Mouse (Mus musculus) thymus, adult 2 months (tissue): ENCODE measurements around the gene Cenpm. TPM values are rescaled to one million over a fixed set of nuclear protein-coding genes. Genes with fewer than 3 reads are reported as not detected.
A peak's percentile ranks its signal among the peaks of the same experiment; 100 is the strongest.

ENCODE experiments used
- DNase-seq: peaks from one replicate; pipeline ENCODE4 v3.0.0; 2021
- H3K27ac ChIP-seq: fragments of 200-500 bp; 2 replicates; pipeline ENCODE4 v1.5.1; 2012; ENCODE audit warnings: low read length, control low read depth; ENCODE audit not compliant: control insufficient read depth, insufficient read depth
- H3K27me3 ChIP-seq: fragments of 200-500 bp; 2 replicates; pipeline ENCODE4 v1.6.1; 2012; ENCODE audit warnings: mild to moderate bottlenecking, low read length, moderate library complexity, mixed read lengths; ENCODE audit not compliant: control insufficient read depth, insufficient read depth
- H3K36me3 ChIP-seq: fragments of 200-500 bp; 2 replicates; pipeline ENCODE4 v1.6.1; 2012; ENCODE audit warnings: mild to moderate bottlenecking, low read length, moderate library complexity; ENCODE audit not compliant: control insufficient read depth, insufficient read depth
- H3K4me1 ChIP-seq: fragments of 200-500 bp; replicated peaks from 2 replicates; pipeline ENCODE4 v1.6.1; 2012; ENCODE audit warnings: low read length; ENCODE audit not compliant: control insufficient read depth, insufficient read depth
- H3K4me3 ChIP-seq: fragments of 200-500 bp; 2 replicates; pipeline ENCODE4 v1.5.1; 2012; ENCODE audit warnings: mild to moderate bottlenecking, low read length, control low read depth, moderate library complexity; ENCODE audit not compliant: control insufficient read depth, insufficient read depth
- CTCF ChIP-seq: fragments of 200-500 bp; IDR thresholded peaks from 2 replicates; pipeline ENCODE4 v1.5.1; 2012; ENCODE audit warnings: mild to moderate bottlenecking, control low read depth, low read length, moderate library complexity, borderline replicate concordance; ENCODE audit not compliant: control insufficient read depth, poor library complexity, insufficient read depth; ENCODE audit errors: extremely low read depth
- POLR2A ChIP-seq: fragments of 200-500 bp; IDR thresholded peaks from 2 replicates; pipeline ENCODE4 v1.6.1; 2012; ENCODE audit warnings: mild to moderate bottlenecking, low read length, control low read depth, moderate library complexity; ENCODE audit not compliant: control insufficient read depth, poor library complexity, insufficient read depth; ENCODE audit errors: extremely low read depth
- WGBS: fragments of 180-500 bp; shearing (Covaris S2); methylation state at CpG from one replicate; pipeline ENCODE4 v1.1.7; 2018; 5-methylcytosine and 5-hydroxymethylcytosine counted together
- polyA plus RNA-seq: library from polyadenylated mRNA; depleted of rRNA; stranded (reverse); fragments of >200 nt; gene quantifications from 2 replicates; pipeline ENCODE4 v1.2.3, GENCODE M21; 2012

Gene Cenpm
- polyA plus RNA-seq, 1 experiment = 44.8 TPM

- peak within 1 kb of the TSS; percentile 38 for H3K4me3 ChIP-seq
- H3K4me1 ChIP-seq = peaks cover 11% of the 10 kb centered on the region; the same call in 1 of the 2 replicates
- no peaks in the 10 kb centered on the region for H3K36me3 ChIP-seq
- TF ChIP-seq CTCF (no peak), POLR2A (no peak)
- peak; percentile 63 for DNase-seq
- no peaks in the 10 kb centered on the region for H3K27me3 ChIP-seq
- WGBS = 4% methylated on average over 44 of the region's 44 CpGs
- H3K27ac ChIP-seq = no peak within 1 kb of the TSS
Measured at GRCm38 (mm10) chr15:82223657-82224601, 20.6 kb downstream of the Cenpm start, which contains the start of gene Tnfrsf13c. Gene Tnfrsf13c, minus strand, starts transcription at chr15:82224369.

GRCm38 (mm10) chr15:82223251-82223650, 21.3 kb downstream of the Cenpm start:
- TF ChIP-seq CTCF = no peak
- TF ChIP-seq POLR2A = no peak
- DNase-seq = no peak
- no peak overlapping the region for H3K27ac ChIP-seq
- H3K4me3 ChIP-seq = no peak overlapping the region
- H3K4me1 ChIP-seq = peaks cover 15% of the 10 kb centered on the region
- no peaks in the 10 kb centered on the region for H3K36me3 ChIP-seq
- H3K27me3 ChIP-seq = no peaks in the 10 kb centered on the region
- WGBS = 62% methylated on average over 7 of the region's 7 CpGs

GRCm38 (mm10) chr15:82221104-82221860, 23.3 kb downstream of the Cenpm start:
- DNase-seq = no peak
- no peak overlapping the region for H3K27ac ChIP-seq
- H3K36me3 ChIP-seq = no peaks in the 10 kb centered on the region
- peaks cover 15% of the 10 kb centered on the region for H3K4me1 ChIP-seq
- no peak for TF ChIP-seq CTCF
- TF ChIP-seq POLR2A = no peak
- WGBS = 89% methylated on average over 14 of the region's 14 CpGs
- no peaks in the 10 kb centered on the region for H3K27me3 ChIP-seq
- no peak overlapping the region for H3K4me3 ChIP-seq

GRCm38 (mm10) chr15:82220003-82220675, 24.4 kb downstream of the Cenpm start:
- no peaks in the 10 kb centered on the region for H3K36me3 ChIP-seq
- no peak for TF ChIP-seq POLR2A
- TF ChIP-seq CTCF = no peak
- peaks cover 15% of the 10 kb centered on the region for H3K4me1 ChIP-seq
- no peak overlapping the region for H3K27ac ChIP-seq
- H3K4me3 ChIP-seq = no peak overlapping the region
- DNase-seq = no peak
- WGBS = 87% methylated on average over 11 of the region's 12 CpGs
- no peaks in the 10 kb centered on the region for H3K27me3 ChIP-seq

- Histone ChIP-seq H3K4me3 (no peak overlapping the region), H3K27ac (no peak overlapping the region)
Measured at GRCm38 (mm10) chr15:82218778-82219666, 25.5 kb downstream of the Cenpm start.

More at GRCm38 (mm10) chr15:82218778-82219666, 25.5 kb downstream of the Cenpm start:
- no peaks in the 10 kb centered on the region for H3K36me3 ChIP-seq
- 37% methylated on average over 26 of the region's 26 CpGs for WGBS
- peaks cover 9% of the 10 kb centered on the region for H3K4me1 ChIP-seq
- no peaks in the 10 kb centered on the region for H3K27me3 ChIP-seq
- DNase-seq = no peak
- TF ChIP-seq CTCF (no peak), POLR2A (no peak)
